Mouse (Mus musculus) lung, adult 2 months (tissue): ENCODE data around the gene Plscr5. TPM values are rescaled to one million over a fixed set of nuclear protein-coding genes. Genes with fewer than 3 reads are reported as not detected.

Experiments used
- DNase-seq: peaks from one replicate; pipeline ENCODE4 v3.0.0; 2022
- H3K4me1 ChIP-seq: fragments of 200-500 bp; 2 replicates; pipeline ENCODE4 v1.6.1; 2011; ENCODE audit warnings: low read length; ENCODE audit not compliant: control insufficient read depth, insufficient read depth
- H3K4me3 ChIP-seq: fragments of 200-500 bp; replicated peaks from 2 replicates; pipeline ENCODE3; 2011; ENCODE audit warnings: low read depth, mild to moderate bottlenecking, control low read depth, low read length; ENCODE audit errors: extremely low read depth
- CTCF ChIP-seq: fragments of 200-500 bp; IDR thresholded peaks from 2 replicates; pipeline ENCODE4 v1.5.1; 2011; ENCODE audit warnings: mild to moderate bottlenecking, low read length, control low read depth; ENCODE audit not compliant: insufficient read depth
- POLR2A ChIP-seq: fragments of 200-500 bp; IDR thresholded peaks from 2 replicates; pipeline ENCODE4 v1.6.1; 2011; ENCODE audit warnings: low read depth, mild to moderate bottlenecking, control low read depth, low read length, borderline replicate concordance; ENCODE audit errors: extremely low read depth
- WGBS: fragments of 180-500 bp; shearing (Covaris S2); methylation state at CpG from one replicate; pipeline ENCODE4 v1.1.7; 2018; 5-methylcytosine and 5-hydroxymethylcytosine counted together
- polyA plus RNA-seq: library from polyadenylated mRNA; depleted of rRNA; stranded (reverse); fragments of >200 nt; gene quantifications from 2 replicates; pipeline ENCODE4 v1.2.3, GENCODE M21; 2012

Plscr5 gene
- polyA plus RNA-seq, 1 experiment = not detected

- WGBS = 45% methylated on average over 3 of the region's 3 CpGs
- no peaks in the 10 kb centered on the region for H3K4me1 ChIP-seq
- TF ChIP-seq POLR2A (no peak), CTCF (no peak)
- no peak overlapping the region for H3K4me3 ChIP-seq
- no peak for DNase-seq
Measured at GRCm38 (mm10) chr9:92226127-92226655, 33.5 kb downstream of the Plscr5 start.

- Histone ChIP-seq H3K4me3 (no peak overlapping the region), H3K4me1 (no peaks in the 10 kb centered on the region)
- no peak for TF ChIP-seq CTCF
- no peak for TF ChIP-seq POLR2A
- no peak for DNase-seq
- WGBS = 83% methylated on average over 3 of the region's 3 CpGs
Measured at GRCm38 (mm10) chr9:92226795-92227194, 34.1 kb downstream of the Plscr5 start.

- no peak for TF ChIP-seq POLR2A
- no peak for TF ChIP-seq CTCF
- WGBS = 72% methylated on average over 16 of the region's 16 CpGs
- H3K4me1 ChIP-seq = no peaks in the 10 kb centered on the region
- DNase-seq = no peak
- H3K4me3 ChIP-seq = no peak overlapping the region
Measured at GRCm38 (mm10) chr9:92228867-92229832, 36.4 kb downstream of the Plscr5 start.

- Histone ChIP-seq H3K4me3 (no peak overlapping the region), H3K4me1 (no peaks in the 10 kb centered on the region)
- WGBS = 43% methylated on average over 2 of the region's 2 CpGs
- TF ChIP-seq CTCF = no peak
- no peak for TF ChIP-seq POLR2A
- no peak for DNase-seq
Measured at GRCm38 (mm10) chr9:92229833-92230205, 37.1 kb downstream of the Plscr5 start.

GRCm38 (mm10) chr9:92234901-92235458 lies 42.2 kb downstream of the Plscr5 start:
- Histone ChIP-seq H3K4me3 (no peak overlapping the region), H3K4me1 (no peaks in the 10 kb centered on the region)
- no peak for DNase-seq
- TF ChIP-seq CTCF = no peak
- no peak for TF ChIP-seq POLR2A
- 86% methylated on average over 11 of the region's 11 CpGs for WGBS

GRCm38 (mm10) chr9:92248773-92249446 lies 56.2 kb downstream of the Plscr5 start:
- no peak for DNase-seq
- 40% methylated on average over 7 of the region's 7 CpGs for WGBS
- TF ChIP-seq CTCF = no peak
- no peak for TF ChIP-seq POLR2A
- Histone ChIP-seq H3K4me1 (peaks cover 14% of the 10 kb centered on the region), H3K4me3 (no peak overlapping the region)

GRCm38 (mm10) chr9:92249447-92249852 lies 56.7 kb downstream of the Plscr5 start, which contains the start of gene Plscr1:
Gene Plscr1, plus strand, starts transcription at chr9:92249750.
- peak within 1 kb of the TSS; percentile 88 for H3K4me3 ChIP-seq
- H3K4me1 ChIP-seq = peaks cover 14% of the 10 kb centered on the region
- no peak for DNase-seq
- TF ChIP-seq POLR2A = no peak
- no peak for TF ChIP-seq CTCF
- 31% methylated on average over 7 of the region's 7 CpGs for WGBS

GRCm38 (mm10) chr9:92249987-92250772 lies 57.4 kb downstream of the Plscr5 start:
- peak overlapping the region; percentile 88 for H3K4me3 ChIP-seq
- H3K4me1 ChIP-seq = peaks cover 16% of the 10 kb centered on the region
- peak; percentile 87; the same call in 1 of the 2 replicates for TF ChIP-seq POLR2A
- no peak for TF ChIP-seq CTCF
- DNase-seq = peak; percentile 80
- under 1% methylated on average over 40 of the region's 40 CpGs for WGBS
